ENCODE assay signal across 8 mouse cellular contexts in genomic region chr8:94098996-94099395, GRCm38 (mm10). TPM values are rescaled to one million over a fixed set of nuclear protein-coding genes. Genes with fewer than 3 reads are reported as not detected.
DNase-seq lines count a peak whose midpoint lies in the region; ATAC-seq and TF ChIP-seq lines count a peak whose summit lies in the region.

No protein-coding gene starts in this region.

- in situ Hi-C loops in CH12.LX (cut with MboI; ENCODE audit: low pct_ligation_motif_present, low pct_unique_long_range_greater_than_20kb, low sequenced_read_pairs): no loop called here

- dilution Hi-C loops in CH12.LX (cut with MboI; ENCODE audit: extremely low pct_ligation_motif_present, extremely low pct_unique_long_range_greater_than_20kb, low sequenced_read_pairs): no loop called here

- H3K79me2 ChIP-seq in CH12.LX (replicated peaks; ENCODE audit: control insufficient read depth, extremely low read depth, insufficient read depth, poor library complexity, severe bottlenecking): no peaks in the 10 kb centered on the region

- ATAC-seq in erythroblast, adult 5-6 weeks (replicated peaks; ENCODE audit: low FRiP score, poor library complexity, severe bottlenecking): no peak
- no peak for ATAC-seq in forebrain, embryonic 16.5 days
- no peak for ATAC-seq in liver, embryonic 14.5 days (ENCODE audit: insufficient read depth)

- intact Hi-C loops in left cerebral cortex, postnatal 14 days (cut with DNase I): loop anchor here (2.0 kb wide), 1 partner anchor 54 kb away; the partner anchor contains the start of gene Mt3

- H3K4me1 ChIP-seq in erythroblast, embryonic 14.5 days (ENCODE audit: control insufficient read depth): peaks cover 34% of the 10 kb centered on the region
- peaks cover 2 to 21% of the 10 kb centered on the region in 2 experiments; a peak in 3 of 4 replicates for H3K4me1 ChIP-seq in CH12.LX (ENCODE audit: control insufficient read depth in 1 of 2, insufficient read depth in 2 of 2)
- H3K4me1 ChIP-seq in forebrain, embryonic 16.5 days (replicated peaks; ENCODE audit: control insufficient read depth, insufficient read depth, low read length): peaks cover 12% of the 10 kb centered on the region
- peaks cover 10 to 11% of the 10 kb centered on the region in 2 experiments for H3K4me1 ChIP-seq in liver, embryonic 14.5 days (replicated peaks; ENCODE audit: control insufficient read depth in 2 of 2, insufficient read depth in 2 of 2, low read length in 1 of 2)
- H3K4me1 ChIP-seq in cerebellum, adult 2 months (ENCODE audit: control insufficient read depth, insufficient read depth, low read length): no peaks in the 10 kb centered on the region

- no peak for TF ChIP-seq POLR2A in CH12.LX (IDR thresholded peaks at IDR 0.05; ENCODE audit: low read depth, low read length)
- TF ChIP-seq POLR2A in cerebellum, adult 2 months (IDR thresholded peaks at IDR 0.05; ENCODE audit: borderline replicate concordance, insufficient read depth, low read length): no peak

- H3K9ac ChIP-seq in CH12.LX (ENCODE audit: insufficient read depth, low read depth): peak overlapping the region; percentile 75; the same call in 1 of the 2 replicates
- peak overlapping the region; percentile 84 for H3K9ac ChIP-seq in forebrain, embryonic 16.5 days (replicated peaks; ENCODE audit: low read depth, low read length)
- H3K9ac ChIP-seq in liver, embryonic 14.5 days (replicated peaks): peak overlapping the region; percentile 83

- H3K4me3 ChIP-seq in erythroblast, embryonic 14.5 days (replicated peaks): peak overlapping the region; percentile 77
- no peak overlapping the region for H3K4me3 ChIP-seq in CH12.LX (replicated peaks in 1 of 3; ENCODE audit: low read depth in 2 of 3, low read length in 2 of 3, poor library complexity in 1 of 3)
- peak overlapping the region; percentile 71 for H3K4me3 ChIP-seq in forebrain, embryonic 16.5 days (replicated peaks; ENCODE audit: low read length)
- peak overlapping the region in 1 of 2 experiments; percentile 85; a peak in 2 of 4 replicates for H3K4me3 ChIP-seq in liver, embryonic 14.5 days (ENCODE audit: insufficient read depth in 1 of 2, low read depth in 2 of 2, low read length in 2 of 2)
- H3K4me3 ChIP-seq in cerebellum, adult 2 months (replicated peaks; ENCODE audit: insufficient read depth, low read depth, low read length): no peak overlapping the region

- H3K36me3 ChIP-seq in erythroblast, embryonic 14.5 days (ENCODE audit: control insufficient read depth): no peaks in the 10 kb centered on the region
- no peaks in the 10 kb centered on the region for H3K36me3 ChIP-seq in CH12.LX (replicated peaks in 1 of 2; ENCODE audit: control insufficient read depth in 1 of 2, insufficient read depth in 1 of 2, low read length in 1 of 2)
- H3K36me3 ChIP-seq in forebrain, embryonic 16.5 days (ENCODE audit: control insufficient read depth, insufficient read depth): no peaks in the 10 kb centered on the region
- no peaks in the 10 kb centered on the region for H3K36me3 ChIP-seq in liver, embryonic 14.5 days (replicated peaks; ENCODE audit: control insufficient read depth, insufficient read depth, low read depth)

- H3K4me2 ChIP-seq in CH12.LX (ENCODE audit: insufficient read depth, low read depth, poor library complexity, severe bottlenecking): peak overlapping the region; percentile 75; the same call in 1 of the 2 replicates
- H3K4me2 ChIP-seq in forebrain, embryonic 16.5 days (ENCODE audit: low read length): peak overlapping the region; percentile 91
- H3K4me2 ChIP-seq in liver, embryonic 14.5 days (ENCODE audit: low read depth): peak overlapping the region; percentile 95

- no peak overlapping the region for H3K27ac ChIP-seq in CH12.LX (ENCODE audit: insufficient read depth, low read depth)
- H3K27ac ChIP-seq in forebrain, embryonic 16.5 days (ENCODE audit: low read length): peak overlapping the region; percentile 98
- peak overlapping the region; percentile 96 for H3K27ac ChIP-seq in liver, embryonic 14.5 days
- no peak overlapping the region for H3K27ac ChIP-seq in cerebellum, adult 2 months (ENCODE audit: insufficient read depth, low read length)

- no peak for TF ChIP-seq EP300 in CH12.LX (IDR thresholded peaks at IDR 0.05; ENCODE audit: low read length)
- no peak for TF ChIP-seq EP300 in liver, embryonic 14.5 days (IDR thresholded peaks at IDR 0.05; ENCODE audit: low read depth)

- 19% methylated on average over 4 of the region's 4 CpGs for WGBS in forebrain, embryonic 16.5 days
- WGBS in liver, embryonic 14.5 days (ENCODE audit: insufficient replicate concordance): 57% methylated on average over 4 of the region's 4 CpGs
- WGBS in cerebellum, adult 2 months: 52% methylated on average over 4 of the region's 4 CpGs

- no peak for DNase-seq in CH12.LX (ENCODE audit: extremely low read depth)
- no peak for DNase-seq in liver, embryonic 14.5 days (ENCODE audit: low read depth in 3 of 3, low spot score in 3 of 3)
- DNase-seq in cerebellum, adult 2 months: no peak
- no peak for DNase-seq in left cerebral cortex, postnatal 14 days (ENCODE audit: low spot score in 2 of 2)
- no peak for DNase-seq in adrenal gland, adult 18-20 months (ENCODE audit: low spot score in 2 of 2)

- H3K27me3 ChIP-seq in erythroblast, embryonic 14.5 days (ENCODE audit: control insufficient read depth): peaks cover 39% of the 10 kb centered on the region
- H3K27me3 ChIP-seq in CH12.LX (replicated peaks): peaks cover 35% of the 10 kb centered on the region
- H3K27me3 ChIP-seq in forebrain, embryonic 16.5 days (replicated peaks; ENCODE audit: control insufficient read depth, insufficient read depth, low read length): no peaks in the 10 kb centered on the region
- H3K27me3 ChIP-seq in liver, embryonic 14.5 days (ENCODE audit: control insufficient read depth, insufficient read depth, low read length): peaks cover 15% of the 10 kb centered on the region
- H3K27me3 ChIP-seq in cerebellum, adult 2 months (ENCODE audit: control insufficient read depth, insufficient read depth, low read length): no peaks in the 10 kb centered on the region

- no peaks in the 10 kb centered on the region for H3K9me3 ChIP-seq in erythroblast, embryonic 14.5 days (ENCODE audit: control insufficient read depth, low read length)
- no peaks in the 10 kb centered on the region for H3K9me3 ChIP-seq in CH12.LX (replicated peaks; ENCODE audit: low read length)
- H3K9me3 ChIP-seq in forebrain, embryonic 16.5 days (ENCODE audit: control insufficient read depth, low read length): no peaks in the 10 kb centered on the region
- no peaks in the 10 kb centered on the region for H3K9me3 ChIP-seq in liver, embryonic 14.5 days (ENCODE audit: control insufficient read depth, low read length)

- no peak for TF ChIP-seq CTCF in CH12.LX (conservative IDR thresholded peaks at IDR 0.05 in 1 of 2, IDR thresholded peaks at IDR 0.05 in 1 of 2; ENCODE audit: low read depth in 2 of 2, low read length in 2 of 2)
- no peak for TF ChIP-seq CTCF in liver, embryonic 14.5 days (IDR thresholded peaks at IDR 0.05; ENCODE audit: low read depth)
- TF ChIP-seq CTCF in cerebellum, adult 2 months (IDR thresholded peaks at IDR 0.05; ENCODE audit: borderline replicate concordance, insufficient read depth, low read depth, low read length): no peak

- no peak for TF ChIP-seq RAD21 in CH12.LX (IDR thresholded peaks at IDR 0.05; ENCODE audit: low read depth, low read length)

TF ChIP-seq in CH12.LX, 34 proteins besides CTCF, POLR2A, EP300 and RAD21 (continues in another document):
- TF ChIP-seq TBP (conservative IDR thresholded peaks at IDR 0.05; ENCODE audit: low read depth, low read length): no peak
- TF ChIP-seq E2F4 (IDR thresholded peaks at IDR 0.05; ENCODE audit: insufficient replicate concordance, low read depth, low read length): no peak

RNA-seq across cellular contexts. Expression of gene Bbs2, which starts 0.3 kb away (rescaled TPM):
- 0.01 and 0.17 TPM in 2 replicates for polyA plus RNA-seq in erythroblast, embryonic 14.5 days (2012)
- total RNA-seq in erythroblast, adult 5-6 weeks (2015; ENCODE audit: low replicate concordance): 0.58 and 4.4 TPM in 2 replicates
- total RNA-seq in erythroblast, adult 5-6 weeks (2017; ENCODE audit: low replicate concordance): 2.2 and 9.0 TPM in 2 replicates
- total RNA-seq in CH12.LX (2012; rRNA removed) (7.3 and 10.0 TPM in 2 replicates), CH12.LX (2014; rRNA removed) (10.4 and 13.0 TPM in 2 replicates)
- polyA plus RNA-seq in CH12.LX (2012; ENCODE audit: insufficient read length, low read depth): 12.0 and 13.1 TPM in 2 replicates
- 19.8 and 21.0 TPM in 2 replicates for polyA plus RNA-seq in forebrain, embryonic 16.5 days (2015; fragmentation: Nextera tagmentation; extraction: Ambion mirVana)
- 2.7 and 4.7 TPM in 2 replicates for polyA plus RNA-seq in liver, embryonic 14.5 days (2012; rRNA removed)
- 3.3 TPM in 2 replicates for polyA plus RNA-seq in liver, embryonic 14.5 days (2014; fragmentation: Nextera tagmentation; extraction: Ambion mirVana)
- polyA plus RNA-seq in cerebellum, adult 2 months (2012; rRNA removed): 54.9 and 60.2 TPM in 2 replicates
- 10 to 100 TPM; 20.1 to 20.3 TPM for total RNA-seq in left cerebral cortex, postnatal 14 days (2021)
- 10 to 100 TPM; 20.1 to 21.4 TPM for total RNA-seq in adrenal gland, adult 18-20 months (2021)

RNA-seq across cellular contexts. Expression of gene Mt4, which starts 38.0 kb away (rescaled TPM):
- not detected in 2 replicates for polyA plus RNA-seq in erythroblast, embryonic 14.5 days (2012)
- not detected in 2 replicates for total RNA-seq in erythroblast, adult 5-6 weeks (2015; ENCODE audit: low replicate concordance)
- not detected in 2 replicates for total RNA-seq in erythroblast, adult 5-6 weeks (2017; ENCODE audit: low replicate concordance)
- total RNA-seq in CH12.LX (2012; rRNA removed) (not detected in 2 replicates), CH12.LX (2014; rRNA removed) (not detected in 2 replicates)
- polyA plus RNA-seq in CH12.LX (2012; ENCODE audit: insufficient read length, low read depth): not detected in 2 replicates
- polyA plus RNA-seq in forebrain, embryonic 16.5 days (2015; fragmentation: Nextera tagmentation; extraction: Ambion mirVana): not detected in 2 replicates
- polyA plus RNA-seq in liver, embryonic 14.5 days (2012; rRNA removed): 1.4 and 2.1 TPM in 2 replicates
- polyA plus RNA-seq in liver, embryonic 14.5 days (2014; fragmentation: Nextera tagmentation; extraction: Ambion mirVana): 1.7 and 1.8 TPM in 2 replicates
- polyA plus RNA-seq in cerebellum, adult 2 months (2012; rRNA removed): not detected in 2 replicates
- total RNA-seq in left cerebral cortex, postnatal 14 days (2021): not detected
- not detected for total RNA-seq in adrenal gland, adult 18-20 months (2021)

RNA-seq across cellular contexts. Expression of gene Mt3, which starts 53.4 kb away (rescaled TPM):
- not detected in 2 replicates for polyA plus RNA-seq in erythroblast, embryonic 14.5 days (2012)
- total RNA-seq in erythroblast, adult 5-6 weeks (2015; ENCODE audit: low replicate concordance): not detected in 2 replicates
- total RNA-seq in erythroblast, adult 5-6 weeks (2017; ENCODE audit: low replicate concordance): not detected in 2 replicates
- total RNA-seq in CH12.LX (2012; rRNA removed) (20.0 and 20.6 TPM in 2 replicates), CH12.LX (2014; rRNA removed) (not detected in 2 replicates)
- polyA plus RNA-seq in CH12.LX (2012; ENCODE audit: insufficient read length, low read depth): 1.9 and 2.5 TPM in 2 replicates
- polyA plus RNA-seq in forebrain, embryonic 16.5 days (2015; fragmentation: Nextera tagmentation; extraction: Ambion mirVana): 191 and 212 TPM in 2 replicates
- 0.10 and 0.30 TPM in 2 replicates for polyA plus RNA-seq in liver, embryonic 14.5 days (2012; rRNA removed)
- 0.61 TPM in 1 of 2 replicates, not detected in the other for polyA plus RNA-seq in liver, embryonic 14.5 days (2014; fragmentation: Nextera tagmentation; extraction: Ambion mirVana)
- polyA plus RNA-seq in cerebellum, adult 2 months (2012; rRNA removed): 1,323 and 1,416 TPM in 2 replicates
- total RNA-seq in left cerebral cortex, postnatal 14 days (2021): 100 to 1,000 TPM; 740 to 758 TPM
- 1 to 10 TPM; 4.5 to 7.2 TPM for total RNA-seq in adrenal gland, adult 18-20 months (2021)

Comparison
In these comparisons a context has a peak if more than half of its experiments do, and no peak if none do; other contexts are left out.
1. H3K4me3 ChIP-seq: peak in erythroblast, embryonic 14.5 days (single experiment) and forebrain, embryonic 16.5 days (single experiment); none in CH12.LX (0 of 3) and cerebellum, adult 2 months (single experiment).
2. H3K27ac ChIP-seq: peak in forebrain, embryonic 16.5 days (single experiment) and liver, embryonic 14.5 days (single experiment); none in CH12.LX (single experiment) and cerebellum, adult 2 months (single experiment).
3. RNA of gene Mt3, which starts 53.4 kb away (polyA plus RNA-seq): 1,323 to 1,416 TPM in cerebellum, adult 2 months and 191 to 212 TPM in forebrain, embryonic 16.5 days; 1.9 to 2.5 TPM in CH12.LX, 0.10 to 0.61 TPM in liver, embryonic 14.5 days and not detected in erythroblast, embryonic 14.5 days; every median in the first group is over 10 times any median in the second.
4. Peak in every context shown above with its lines, with median percentiles within 50 percentile points of each other: H3K4me2 ChIP-seq and H3K9ac ChIP-seq.